Mouse (Mus musculus): ENCODE results near the gene 4930452B06Rik.

Gene 4930452B06Rik

DNA sequence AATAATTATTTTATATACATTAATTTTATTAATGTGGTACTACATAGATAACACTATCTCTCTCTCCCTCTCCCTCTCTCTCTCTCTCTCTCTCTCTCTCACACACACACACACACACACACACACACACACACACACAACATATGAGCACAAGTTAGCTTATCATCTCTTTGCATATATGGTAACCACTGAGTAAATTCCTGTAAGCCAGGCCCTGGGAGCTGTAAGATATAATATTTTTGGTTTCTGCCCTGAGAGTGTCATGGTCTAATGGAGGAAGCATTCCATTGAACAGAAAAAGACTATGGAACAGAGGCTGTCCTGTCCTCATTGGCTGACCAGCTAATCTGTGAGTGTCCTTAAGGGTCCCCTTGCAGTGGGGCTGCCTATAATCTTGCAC is 216.7 kb downstream of the 4930452B06Rik start:
- no peak for DNase-seq

DNA sequence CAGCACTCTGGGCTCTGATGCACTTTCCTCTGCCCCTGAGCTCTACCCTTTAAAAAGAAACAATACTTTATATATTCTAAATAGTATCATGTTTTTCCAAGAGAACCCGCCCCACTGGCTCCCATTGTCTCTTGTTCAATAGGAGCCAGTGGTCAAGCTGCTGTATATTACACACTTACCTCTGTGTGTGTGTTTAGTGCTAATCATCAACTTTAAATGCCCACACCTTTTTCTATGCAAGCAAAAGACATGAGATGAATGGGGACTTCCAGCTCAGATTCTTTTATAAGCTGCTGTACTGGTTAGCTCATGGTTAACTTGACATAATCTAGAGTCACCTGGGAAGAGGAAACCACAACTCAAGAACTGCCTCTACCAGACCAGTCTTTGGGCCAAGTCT is 218.7 kb downstream of the 4930452B06Rik start:
- no peak for DNase-seq

DNA sequence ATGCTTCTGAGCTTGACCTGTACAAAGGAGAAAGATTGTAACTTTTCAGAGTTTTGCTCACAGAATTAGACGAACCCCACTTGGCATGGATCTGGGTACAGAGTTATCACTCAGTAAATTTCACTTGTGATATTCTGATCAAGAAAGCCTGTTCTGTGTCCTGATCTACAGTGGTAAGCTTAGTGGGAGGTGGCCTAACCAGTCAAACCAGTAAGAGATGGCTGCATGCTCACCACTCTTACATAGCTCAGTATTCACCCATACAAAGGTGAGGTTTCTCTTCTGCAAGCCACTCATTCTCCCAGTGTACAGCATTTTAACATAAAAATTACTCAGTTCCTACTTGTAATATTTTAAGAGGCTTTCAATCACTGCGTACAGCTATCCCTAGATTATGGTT is 221.7 kb downstream of the 4930452B06Rik start:
- no peak for DNase-seq

DNA sequence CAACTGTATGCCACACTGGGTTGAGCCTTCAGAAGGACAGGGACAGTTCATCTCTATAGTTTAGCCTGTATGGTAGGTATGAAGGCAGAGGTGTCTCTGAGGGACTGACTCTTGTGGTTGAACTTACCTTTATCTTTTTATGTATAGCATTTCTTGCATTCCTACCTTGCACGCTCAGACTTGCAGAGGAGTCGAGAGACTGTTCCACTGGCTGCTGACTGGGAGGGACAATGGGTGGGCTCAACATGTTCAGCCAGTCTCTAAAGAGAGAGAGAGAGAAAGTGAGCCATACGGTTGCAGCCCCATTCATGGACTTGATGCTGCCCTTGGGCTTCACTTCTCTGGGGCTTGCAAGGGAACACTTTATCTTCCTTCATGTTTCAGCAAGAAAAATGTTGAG is 223.3 kb downstream of the 4930452B06Rik start:
- no peak for DNase-seq

DNA sequence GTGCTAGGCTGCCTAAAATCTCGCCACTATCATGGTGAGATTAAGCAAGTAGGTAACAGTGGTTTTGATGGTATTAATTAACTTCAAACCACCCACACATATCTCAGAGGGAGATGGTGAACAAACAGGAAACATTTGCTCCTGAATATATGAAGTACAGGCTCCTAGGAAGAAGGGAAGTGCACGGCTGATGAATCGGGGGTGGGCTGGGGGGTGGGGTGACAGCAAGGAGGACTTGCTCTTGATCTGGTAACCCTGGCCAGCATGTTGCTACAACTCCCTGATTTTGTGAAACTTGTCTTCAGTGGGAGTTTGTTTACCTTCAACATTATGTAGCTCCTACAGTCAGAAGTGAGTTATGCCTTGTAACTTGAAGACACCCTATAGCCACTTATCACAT is 224.4 kb downstream of the 4930452B06Rik start:
- no peak for DNase-seq

DNA sequence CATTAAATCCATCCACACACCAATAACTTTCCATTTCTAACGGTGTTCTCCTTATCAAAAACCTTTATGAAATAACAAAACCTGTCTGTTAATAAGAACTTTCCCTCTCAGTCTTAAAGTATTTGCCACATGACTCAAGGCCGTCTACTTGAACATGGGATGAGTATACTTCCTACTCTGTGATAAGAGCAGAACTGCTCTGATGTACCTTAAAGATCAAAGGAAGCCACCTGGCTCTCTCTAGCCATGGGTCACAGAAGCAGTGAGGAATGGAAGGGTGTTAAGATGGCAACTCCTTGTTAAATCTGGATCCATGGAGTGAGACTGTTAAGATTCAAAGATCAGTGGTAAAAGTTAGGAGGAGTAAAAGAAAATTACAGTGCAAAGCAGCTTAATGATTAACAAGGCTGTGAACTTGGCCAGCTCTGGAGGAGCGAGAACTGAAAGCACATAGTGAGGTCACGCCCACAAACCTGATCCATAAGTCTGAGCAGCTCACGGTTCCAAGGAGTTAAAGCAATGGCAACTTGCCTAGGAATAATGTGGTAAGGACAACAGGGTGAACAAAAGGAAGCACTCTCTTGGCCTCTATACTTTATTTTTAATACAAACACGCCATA is 235.3 kb downstream of the 4930452B06Rik start:
- no peak for DNase-seq

DNA sequence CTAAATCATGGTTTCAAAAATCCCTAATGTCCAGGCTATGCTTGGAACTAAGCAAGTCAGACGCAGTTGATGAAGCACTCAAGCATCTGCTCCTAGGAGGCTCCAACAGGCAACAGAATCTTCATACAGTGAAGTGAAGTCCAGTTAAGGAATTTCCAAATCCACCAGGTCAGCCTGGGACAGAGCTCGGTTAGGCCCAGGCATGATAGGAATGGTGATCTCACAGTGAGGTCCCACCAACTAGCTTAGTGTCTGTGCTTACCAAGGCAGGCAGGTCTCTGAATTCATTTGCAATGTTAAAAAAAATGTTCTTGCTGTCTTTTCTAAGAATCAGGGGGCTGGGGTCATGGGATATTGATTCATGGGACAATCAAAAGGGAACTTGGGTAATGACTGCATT is 236.3 kb downstream of the 4930452B06Rik start:
- DNase-seq = no peak

DNA sequence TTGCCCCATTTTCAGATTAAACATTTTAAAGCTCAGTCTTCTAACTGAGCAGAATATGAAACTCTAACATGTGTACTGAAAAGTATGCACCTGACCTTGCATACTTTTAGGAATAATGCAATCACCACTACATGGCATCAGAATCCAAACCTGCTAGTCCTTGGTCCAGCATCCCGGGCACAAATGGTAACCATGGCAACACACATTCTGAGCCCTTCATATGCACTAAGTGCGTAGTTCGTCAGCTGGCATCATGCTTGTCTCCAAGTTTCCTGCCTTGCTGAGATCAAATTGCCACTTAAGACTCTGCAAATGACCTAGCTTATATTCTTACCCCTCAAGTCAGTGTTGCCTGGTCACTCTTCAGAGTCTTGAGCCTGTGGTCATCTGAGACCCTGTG is 243.2 kb downstream of the 4930452B06Rik start:
- DNase-seq = no peak

DNA sequence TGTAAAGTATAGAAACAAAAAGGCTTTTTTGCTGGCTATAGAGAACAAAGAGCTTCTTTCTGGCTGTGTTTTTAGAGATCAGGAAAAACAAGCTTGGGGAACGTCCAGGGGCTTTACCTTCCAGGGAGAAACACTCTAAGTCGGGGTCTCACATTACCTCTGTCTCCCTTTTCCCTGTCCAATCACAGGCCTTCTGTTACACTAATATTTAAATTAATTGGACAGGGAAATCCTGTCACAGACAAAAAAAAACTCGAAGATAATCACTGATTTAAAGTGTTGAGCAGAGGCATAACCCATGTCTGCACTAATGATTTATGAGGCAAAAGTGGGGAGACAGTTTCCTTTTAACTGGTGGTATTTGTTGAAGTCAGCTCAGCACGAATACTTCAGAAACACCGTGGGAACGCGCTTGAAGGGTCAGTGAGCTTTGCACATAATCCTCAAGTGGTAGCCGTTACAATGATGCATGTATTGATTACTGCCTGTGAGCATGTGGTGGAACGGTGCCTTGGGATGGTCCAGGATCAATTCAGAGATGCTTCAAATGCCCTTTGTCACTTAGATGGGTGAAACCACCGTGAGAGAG is 244.7 kb downstream of the 4930452B06Rik start:
- DNase-seq = no peak

DNA sequence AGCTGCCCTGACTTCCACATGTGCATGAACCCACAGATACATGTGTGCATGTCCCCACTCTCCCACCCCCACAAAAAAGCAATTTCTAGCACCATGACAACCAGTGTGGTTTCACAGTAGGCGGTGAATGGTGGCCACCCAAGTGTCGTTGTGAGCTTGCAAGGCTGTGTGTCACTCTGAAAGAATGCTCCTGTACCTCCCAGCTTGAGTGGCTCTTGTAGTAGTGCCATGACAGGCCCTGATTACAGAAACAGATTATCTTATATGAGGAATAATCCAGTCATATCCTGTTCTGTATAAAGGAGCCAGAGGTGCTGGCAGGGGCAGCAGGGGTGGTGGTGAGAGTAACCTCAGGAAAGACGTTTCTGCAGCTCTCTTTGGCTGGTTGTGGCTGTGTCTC is 247.4 kb downstream of the 4930452B06Rik start:
- DNase-seq = no peak

DNA sequence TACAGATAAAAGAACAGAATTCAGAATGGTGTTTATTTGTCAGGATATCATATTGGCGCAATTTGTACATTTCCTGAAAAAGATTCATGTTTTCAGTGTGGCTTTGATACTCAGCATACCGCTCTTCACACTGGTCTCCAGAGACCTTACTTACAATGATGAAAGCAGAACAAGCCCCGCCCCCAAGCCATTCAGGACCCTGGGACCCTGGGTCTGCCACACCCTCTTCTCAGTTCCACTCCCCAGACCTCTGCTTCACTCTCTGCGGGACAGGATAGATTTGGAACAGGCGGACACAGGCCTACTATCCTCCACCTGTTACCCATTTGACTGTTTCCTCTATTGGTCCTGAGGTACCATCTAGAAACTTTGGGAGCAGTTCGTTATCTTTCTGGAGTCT is 260.1 kb downstream of the 4930452B06Rik start:
- DNase-seq = no peak

DNA sequence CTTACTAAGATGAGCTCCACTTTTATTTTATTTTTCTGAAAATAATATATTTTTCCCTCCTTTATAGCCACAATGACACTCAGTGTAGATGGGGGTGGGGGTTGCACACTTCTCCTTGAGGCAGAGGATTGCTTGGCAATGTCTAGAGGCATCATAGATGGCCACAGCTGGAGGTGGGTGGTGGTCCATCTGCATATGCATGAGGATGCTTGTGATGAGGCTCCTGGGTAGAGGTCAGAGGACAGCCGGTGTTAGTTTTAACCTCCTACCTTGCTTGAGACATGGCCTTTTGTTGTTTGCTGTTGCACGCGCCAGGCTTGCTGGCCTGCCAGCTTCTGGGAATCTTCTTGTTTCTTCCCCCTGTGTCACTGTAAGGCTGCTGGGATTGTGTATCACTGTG is 262.7 kb downstream of the 4930452B06Rik start:
- DNase-seq = no peak

DNA sequence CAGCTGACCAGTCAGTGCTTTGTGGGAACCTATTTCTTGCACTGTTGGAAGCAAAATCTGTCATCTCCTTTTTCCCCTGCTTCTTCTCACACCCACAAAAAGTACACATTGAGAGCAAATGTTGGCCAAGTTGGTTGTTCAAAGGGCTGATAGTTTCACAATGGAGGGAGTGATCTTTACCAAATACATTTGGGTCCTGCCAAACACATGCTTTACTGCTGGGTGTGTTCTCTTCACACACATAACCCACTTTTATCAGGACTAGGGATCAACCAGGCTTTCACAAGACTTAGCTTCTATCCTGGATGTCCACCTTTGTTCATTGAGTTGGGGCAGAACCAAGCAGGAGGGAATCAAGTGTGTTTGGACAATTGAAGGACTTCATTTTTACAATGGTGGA is 267.5 kb downstream of the 4930452B06Rik start:
- no peak for DNase-seq

DNA sequence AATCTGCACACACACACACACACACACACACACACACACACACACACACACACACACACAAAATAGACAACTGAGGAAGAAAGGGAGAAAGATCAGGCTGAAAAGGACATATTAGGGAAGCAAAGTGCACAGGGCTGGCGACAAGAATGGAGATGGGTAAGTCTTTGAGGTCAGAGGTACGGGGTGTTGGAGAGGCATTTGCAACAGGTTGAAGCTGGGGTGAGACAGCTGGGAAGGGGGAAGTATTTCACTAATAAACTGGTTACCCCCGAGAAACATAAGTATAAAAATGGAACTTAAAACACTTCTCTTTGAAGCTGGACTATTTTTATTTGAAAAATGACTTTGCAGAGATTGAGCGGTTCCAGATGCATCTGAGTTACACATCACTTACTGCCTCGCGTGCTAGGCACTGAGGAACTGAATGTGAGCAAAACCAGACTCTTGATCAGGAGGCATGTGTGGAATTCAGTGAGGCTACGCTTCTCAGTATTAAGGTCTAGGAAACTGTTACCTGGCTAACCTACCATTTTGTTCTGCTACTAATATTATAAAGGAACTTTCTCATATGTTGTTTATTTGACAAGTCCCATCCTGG is 270.3 kb downstream of the 4930452B06Rik start:
- no peak for DNase-seq

DNA sequence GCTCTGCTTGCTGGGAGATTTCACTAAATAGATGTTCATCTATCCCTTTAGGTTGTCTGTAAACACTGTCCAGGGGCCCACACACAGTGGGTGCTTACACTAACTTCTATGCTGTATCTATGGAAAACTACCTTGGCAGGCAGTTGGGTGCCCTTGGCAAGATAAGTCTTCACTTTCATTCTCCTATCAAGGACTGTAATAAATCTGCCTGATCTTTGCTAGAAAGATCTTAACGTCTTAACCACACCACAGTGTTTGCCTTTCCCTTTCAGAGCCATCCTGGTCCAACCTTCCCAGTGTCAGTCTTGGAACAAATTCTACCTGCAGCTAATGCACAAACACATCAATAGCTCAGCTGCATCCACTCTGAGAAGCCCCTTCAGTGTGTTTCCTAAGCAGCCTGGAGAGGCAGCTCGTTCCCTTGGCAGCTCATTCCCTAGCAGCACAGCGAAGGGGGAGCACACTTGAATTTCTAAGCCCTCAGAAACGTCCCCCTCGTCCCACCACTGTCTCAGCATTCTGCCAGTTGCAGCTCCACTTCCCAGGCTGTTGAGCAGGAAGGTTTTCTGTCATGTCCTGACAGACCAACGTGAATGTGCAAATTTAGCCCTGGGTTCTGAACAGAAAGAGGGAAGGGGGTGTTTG is 273.7 kb downstream of the 4930452B06Rik start:
- DNase-seq = no peak

Measured in cerebellum, postnatal 36 days (tissue).